Mouse (Mus musculus): ENCODE measurements around the gene Numb. TPM values are rescaled to one million over a fixed set of nuclear protein-coding genes. Genes with fewer than 3 reads are reported as not detected.
"Not testable (repeated sequence)": the region's sequence is repeated elsewhere in the genome, so short reads cannot be mapped to it uniquely, and the experiment has no call there.

The Numb gene
- polyA plus RNA-seq, 1 experiment: 42.0 TPM

GRCm38 (mm10) chr12:83914202-83914740 is 7.5 kb downstream of the Numb start:
- no peak for TF ChIP-seq POLR2A (IDR thresholded peaks at IDR 0.05; ENCODE audit: control insufficient read depth, extremely low read depth, insufficient read depth, low read length, poor library complexity)
- no peak for TF ChIP-seq CTCF (IDR thresholded peaks at IDR 0.05; ENCODE audit: borderline replicate concordance, control insufficient read depth, extremely low read depth, insufficient read depth, low read length, poor library complexity)
- Histone ChIP-seq H3K4me3 (ENCODE audit: control insufficient read depth, insufficient read depth, low read length) (no peak overlapping the region), H3K27ac (ENCODE audit: control insufficient read depth, insufficient read depth, low read length) (no peak overlapping the region), H3K27me3 (ENCODE audit: control insufficient read depth, insufficient read depth, low read length) (no peaks in the 10 kb centered on the region), H3K36me3 (ENCODE audit: control insufficient read depth, insufficient read depth, low read length) (no peaks in the 10 kb centered on the region), H3K4me1 (replicated peaks; ENCODE audit: control insufficient read depth, insufficient read depth, low read length) (peaks cover 6% of the 10 kb centered on the region; the same call in 1 of the 2 replicates)
- 96% methylated on average over 4 of the region's 4 CpGs for WGBS
- no peak for DNase-seq

GRCm38 (mm10) chr12:83910451-83910850 is 11.3 kb downstream of the Numb start:
- no peaks in the 10 kb centered on the region for H3K36me3 ChIP-seq (ENCODE audit: control insufficient read depth, insufficient read depth, low read length)
- WGBS: 98% methylated on average over 2 of the region's 2 CpGs
- no peak overlapping the region for H3K4me3 ChIP-seq (ENCODE audit: control insufficient read depth, insufficient read depth, low read length)
- DNase-seq: no peak
- peaks cover 6% of the 10 kb centered on the region; the same call in 1 of the 2 replicates for H3K4me1 ChIP-seq (replicated peaks; ENCODE audit: control insufficient read depth, insufficient read depth, low read length)
- no peaks in the 10 kb centered on the region for H3K27me3 ChIP-seq (ENCODE audit: control insufficient read depth, insufficient read depth, low read length)
- TF ChIP-seq CTCF (IDR thresholded peaks at IDR 0.05; ENCODE audit: borderline replicate concordance, control insufficient read depth, extremely low read depth, insufficient read depth, low read length, poor library complexity): no peak
- no peak for TF ChIP-seq POLR2A (IDR thresholded peaks at IDR 0.05; ENCODE audit: control insufficient read depth, extremely low read depth, insufficient read depth, low read length, poor library complexity)
- H3K27ac ChIP-seq (ENCODE audit: control insufficient read depth, insufficient read depth, low read length): no peak overlapping the region

DNA sequence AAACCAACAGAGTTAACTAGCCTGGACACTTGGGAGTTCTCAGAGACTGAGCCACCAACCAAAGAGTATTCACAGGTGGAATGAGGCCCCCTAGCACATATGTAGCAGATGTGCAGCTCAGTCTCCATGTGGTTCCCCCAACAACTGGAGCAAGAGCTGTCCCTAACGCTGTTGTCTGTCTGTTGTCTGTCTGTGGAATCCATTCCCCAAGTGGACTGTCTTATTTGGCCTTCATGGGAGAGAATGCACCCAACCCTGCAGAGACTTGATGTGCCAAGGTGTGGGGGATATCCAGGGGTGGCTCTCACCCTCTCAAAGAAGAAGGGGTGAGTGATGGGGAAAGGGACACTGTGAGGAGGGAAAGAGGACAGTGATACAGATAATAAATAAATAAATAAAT is 28.8 kb downstream of the Numb start:
- no peaks in the 10 kb centered on the region for H3K4me1 ChIP-seq (replicated peaks; ENCODE audit: control insufficient read depth, insufficient read depth, low read length)
- H3K27ac ChIP-seq (ENCODE audit: control insufficient read depth, insufficient read depth, low read length): no peak overlapping the region
- no peak overlapping the region for H3K4me3 ChIP-seq (ENCODE audit: control insufficient read depth, insufficient read depth, low read length)
- no peak for TF ChIP-seq CTCF (IDR thresholded peaks at IDR 0.05; ENCODE audit: borderline replicate concordance, control insufficient read depth, extremely low read depth, insufficient read depth, low read length, poor library complexity)
- no peak for TF ChIP-seq POLR2A (IDR thresholded peaks at IDR 0.05; ENCODE audit: control insufficient read depth, extremely low read depth, insufficient read depth, low read length, poor library complexity)
- H3K36me3 ChIP-seq (ENCODE audit: control insufficient read depth, insufficient read depth, low read length): no peaks in the 10 kb centered on the region
- H3K27me3 ChIP-seq (ENCODE audit: control insufficient read depth, insufficient read depth, low read length): no peaks in the 10 kb centered on the region
- WGBS: 97% methylated on average over 1 of the region's 1 CpGs
- DNase-seq: no peak

DNA sequence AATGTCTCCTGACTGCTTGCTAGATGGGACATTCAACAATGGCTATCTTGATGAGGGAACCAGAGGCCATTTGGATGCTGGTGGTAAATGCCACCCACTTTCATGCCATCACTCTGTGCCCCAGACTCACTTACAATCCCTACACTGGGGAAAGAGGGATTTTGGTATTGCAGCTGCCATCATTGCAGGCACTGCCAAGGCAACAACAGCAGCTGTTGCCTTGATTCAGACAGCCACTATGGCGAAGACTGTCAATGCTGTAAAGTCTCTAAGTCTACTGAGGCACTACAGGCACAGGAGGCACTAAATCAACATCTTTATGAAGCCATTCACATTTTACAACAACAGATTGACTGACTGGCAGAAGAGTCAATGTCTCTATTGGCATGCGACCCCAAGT is 30.5 kb downstream of the Numb start:
- WGBS: 97% methylated on average over 2 of the region's 2 CpGs
- no peak for DNase-seq

DNA sequence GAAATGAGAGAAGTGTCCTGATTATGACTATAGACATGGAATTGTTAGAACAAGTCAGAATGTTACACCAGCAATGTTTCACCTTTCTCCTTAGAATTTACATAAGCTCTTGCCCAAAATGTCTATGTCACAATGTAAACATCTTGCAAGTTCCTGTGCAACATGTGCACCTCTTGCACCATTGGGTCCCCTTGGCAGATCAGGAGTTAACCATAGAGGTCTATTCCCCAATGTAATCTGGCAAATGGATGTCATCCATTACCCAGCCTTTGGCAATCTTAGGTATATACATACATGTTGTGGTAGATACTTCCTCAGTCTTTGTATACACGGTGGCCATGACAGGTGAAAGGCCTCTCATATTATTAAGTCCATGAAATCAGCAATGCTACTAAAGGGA is 32.6 kb downstream of the Numb start:
- TF ChIP-seq CTCF (IDR thresholded peaks at IDR 0.05; ENCODE audit: borderline replicate concordance, control insufficient read depth, extremely low read depth, insufficient read depth, low read length, poor library complexity) (no peak), POLR2A (IDR thresholded peaks at IDR 0.05; ENCODE audit: control insufficient read depth, extremely low read depth, insufficient read depth, low read length, poor library complexity) (no peak)
- Histone ChIP-seq H3K4me3 (ENCODE audit: control insufficient read depth, insufficient read depth, low read length) (no peak overlapping the region), H3K36me3 (ENCODE audit: control insufficient read depth, insufficient read depth, low read length) (no peaks in the 10 kb centered on the region), H3K4me1 (replicated peaks; ENCODE audit: control insufficient read depth, insufficient read depth, low read length) (no peaks in the 10 kb centered on the region), H3K27ac (ENCODE audit: control insufficient read depth, insufficient read depth, low read length) (no peak overlapping the region), H3K27me3 (ENCODE audit: control insufficient read depth, insufficient read depth, low read length) (no peaks in the 10 kb centered on the region)
- WGBS: 100% methylated on average over 1 of the region's 1 CpGs
- DNase-seq: no peak

More for the DNA sequence above, 30.5 kb downstream of the Numb start:
- Histone ChIP-seq H3K4me3 (ENCODE audit: control insufficient read depth, insufficient read depth, low read length) (no peak overlapping the region), H3K27ac (ENCODE audit: control insufficient read depth, insufficient read depth, low read length) (no peak overlapping the region), H3K36me3 (ENCODE audit: control insufficient read depth, insufficient read depth, low read length) (no peaks in the 10 kb centered on the region), H3K4me1 (replicated peaks; ENCODE audit: control insufficient read depth, insufficient read depth, low read length) (no peaks in the 10 kb centered on the region), H3K27me3 (ENCODE audit: control insufficient read depth, insufficient read depth, low read length) (no peaks in the 10 kb centered on the region)
- no peak for TF ChIP-seq CTCF (IDR thresholded peaks at IDR 0.05; ENCODE audit: borderline replicate concordance, control insufficient read depth, extremely low read depth, insufficient read depth, low read length, poor library complexity)
- TF ChIP-seq POLR2A (IDR thresholded peaks at IDR 0.05; ENCODE audit: control insufficient read depth, extremely low read depth, insufficient read depth, low read length, poor library complexity): no peak

DNA sequence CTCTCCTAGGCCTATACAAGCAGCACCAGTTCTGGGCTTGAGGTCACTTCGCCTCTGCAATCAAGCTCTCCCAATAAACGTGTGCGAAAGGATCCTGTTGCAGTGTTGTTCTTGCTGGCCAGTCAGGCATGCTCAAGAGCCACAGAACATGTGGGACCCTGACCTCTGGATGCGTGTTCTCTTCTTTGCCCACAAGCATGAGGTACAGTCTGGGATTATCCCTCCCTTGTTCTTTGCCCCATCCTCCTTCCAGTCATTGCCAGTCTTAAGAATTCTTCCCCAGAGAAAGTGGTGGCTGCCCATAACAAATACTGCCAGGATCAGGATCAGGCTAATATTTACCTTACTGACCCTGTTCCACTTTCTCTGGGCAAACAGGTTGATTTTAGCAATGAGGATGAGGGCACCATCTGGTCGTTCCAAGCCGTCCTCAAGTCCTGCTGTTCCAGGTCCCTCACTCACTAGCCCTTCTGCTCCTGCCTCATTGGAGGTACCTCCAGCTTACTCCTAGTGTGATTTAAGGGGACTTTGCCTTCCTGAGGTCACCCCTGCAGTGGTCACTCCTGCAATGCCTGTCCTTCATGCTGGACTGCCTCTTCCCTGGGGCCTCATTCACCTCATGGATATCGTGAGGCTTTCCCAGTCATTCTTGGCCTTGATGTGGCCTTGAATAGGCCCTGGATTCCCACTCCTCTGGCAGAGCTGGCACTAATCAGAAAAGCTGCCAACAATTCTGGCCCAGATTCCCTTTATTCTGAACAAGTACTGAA is 36.0 kb downstream of the Numb start:
- Histone ChIP-seq H3K27me3 (ENCODE audit: control insufficient read depth, insufficient read depth, low read length) (no peaks in the 10 kb centered on the region), H3K36me3 (ENCODE audit: control insufficient read depth, insufficient read depth, low read length) (no peaks in the 10 kb centered on the region), H3K4me3 (ENCODE audit: control insufficient read depth, insufficient read depth, low read length) (no peak overlapping the region), H3K27ac (ENCODE audit: control insufficient read depth, insufficient read depth, low read length) (no peak overlapping the region), H3K4me1 (replicated peaks; ENCODE audit: control insufficient read depth, insufficient read depth, low read length) (no peaks in the 10 kb centered on the region)
- 97% methylated on average over 7 of the region's 7 CpGs for WGBS
- no peak for DNase-seq
- TF ChIP-seq POLR2A (IDR thresholded peaks at IDR 0.05; ENCODE audit: control insufficient read depth, extremely low read depth, insufficient read depth, low read length, poor library complexity) (no peak), CTCF (IDR thresholded peaks at IDR 0.05; ENCODE audit: borderline replicate concordance, control insufficient read depth, extremely low read depth, insufficient read depth, low read length, poor library complexity) (no peak)

GRCm38 (mm10) chr12:83885065-83885464 is 36.7 kb downstream of the Numb start:
- not testable (repeated sequence) for H3K4me3 ChIP-seq (ENCODE audit: control insufficient read depth, insufficient read depth, low read length); H3K27ac ChIP-seq (ENCODE audit: control insufficient read depth, insufficient read depth, low read length); H3K4me1 ChIP-seq (replicated peaks; ENCODE audit: control insufficient read depth, insufficient read depth, low read length); DNase-seq; H3K27me3 ChIP-seq (ENCODE audit: control insufficient read depth, insufficient read depth, low read length); H3K36me3 ChIP-seq (ENCODE audit: control insufficient read depth, insufficient read depth, low read length)
- WGBS: 83% methylated on average over 5 of the region's 5 CpGs
